Mouse (Mus musculus) limb, embryonic 13.5 days (tissue): Measurements from ENCODE around the gene Gdpd5. TPM values are rescaled to one million over a fixed set of nuclear protein-coding genes. Genes with fewer than 3 reads are reported as not detected.

ENCODE experiments used
- ATAC-seq: fragments of 200-750 bp; cut with Nextera tagmentation; 2 replicates; pipeline ENCODE4 v1.8.0; 2017; ENCODE audit warnings: low read depth, moderate number of reproducible peaks, moderate TSS enrichment; ENCODE audit not compliant: low FRiP score
- H3K27ac ChIP-seq: fragments of 300-500 bp; sonication (generic); 2 replicates; pipeline ENCODE4 v1.5.1; 2015; ENCODE audit warnings: inconsistent platforms, mild to moderate bottlenecking, moderate library complexity
- H3K27me3 ChIP-seq: fragments of 300-500 bp; sonication (generic); 2 replicates; pipeline ENCODE4 v1.6.1; 2015; ENCODE audit warnings: mild to moderate bottlenecking, inconsistent platforms
- H3K36me3 ChIP-seq: fragments of 300-500 bp; sonication (generic); 2 replicates; pipeline ENCODE4 v1.6.1; 2015; ENCODE audit warnings: inconsistent platforms, mild to moderate bottlenecking, moderate library complexity
- H3K4me1 ChIP-seq: fragments of 300-500 bp; sonication (generic); 2 replicates; pipeline ENCODE4 v1.6.1; 2015; ENCODE audit warnings: inconsistent platforms
- H3K4me2 ChIP-seq: fragments of 300-500 bp; sonication (generic); replicated peaks from 2 replicates; pipeline ENCODE4 v1.6.1; 2015; ENCODE audit warnings: inconsistent platforms, mild to moderate bottlenecking, moderate library complexity
- H3K4me3 ChIP-seq: fragments of 300-500 bp; sonication (generic); 2 replicates; pipeline ENCODE4 v1.5.1; 2015; ENCODE audit warnings: moderate library complexity, mild to moderate bottlenecking, inconsistent platforms
- H3K9ac ChIP-seq: fragments of 300-500 bp; sonication (generic); 2 replicates; pipeline ENCODE4 v1.6.1; 2015; ENCODE audit warnings: mild to moderate bottlenecking, inconsistent platforms
- H3K9me3 ChIP-seq: fragments of 300-500 bp; sonication (generic); 2 replicates; pipeline ENCODE4 v1.6.1; 2016; ENCODE audit warnings: inconsistent platforms
- WGBS: fragments of 180-500 bp; shearing (Covaris S2); methylation state at CpG from one replicate; pipeline ENCODE4 v1.1.7; 2015; 5-methylcytosine and 5-hydroxymethylcytosine counted together
- polyA plus RNA-seq: library from polyadenylated mRNA; unstranded; fragments of >200 nt; fragmentation: Nextera tagmentation; extraction: Ambion mirVana; gene quantifications from 2 replicates; pipeline ENCODE4 v1.2.1, GENCODE M21; 2015

Gdpd5 gene
- polyA plus RNA-seq, 1 experiment from 2014 or later: 14.5 TPM

DNA sequence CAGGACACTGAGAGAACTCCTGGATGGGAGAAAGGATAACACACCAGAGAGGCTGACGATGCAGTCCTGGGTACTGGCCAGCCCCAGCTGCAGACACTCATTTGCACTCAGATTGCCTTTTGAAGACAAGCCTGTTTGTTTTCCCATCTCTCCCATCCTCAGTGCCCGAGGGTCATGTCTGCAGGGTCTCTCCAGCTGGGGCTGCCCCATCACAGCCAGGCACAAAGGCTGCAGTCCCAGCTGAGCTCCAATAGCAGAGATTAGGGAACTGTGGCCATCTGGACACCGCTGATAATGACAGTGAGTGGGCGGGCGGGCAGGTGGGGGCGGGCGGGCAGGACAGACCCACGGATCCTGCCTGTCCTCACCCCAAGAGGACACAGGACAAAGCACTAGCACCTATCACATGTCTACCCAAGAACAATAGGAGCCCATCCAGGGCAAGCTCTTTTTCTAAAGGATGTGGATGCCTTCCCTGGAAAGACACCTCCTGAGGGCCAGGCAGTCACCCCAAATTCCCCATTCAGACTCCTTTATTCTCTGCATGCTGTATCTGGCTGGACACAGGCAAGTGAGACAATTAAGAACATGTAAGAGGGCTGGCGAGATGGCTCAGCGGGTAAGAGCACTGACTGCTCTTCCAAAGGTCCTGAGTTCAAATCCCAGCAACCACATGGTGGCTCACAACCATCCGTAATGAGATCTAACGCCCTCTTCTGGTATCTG lies 93.8 kb downstream of the Gdpd5 start:
- Histone ChIP-seq H3K4me1 (peaks cover 12% of the 10 kb centered on the region), H3K9me3 (no peaks in the 10 kb centered on the region), H3K4me3 (no peak overlapping the region), H3K27me3 (no peaks in the 10 kb centered on the region), H3K36me3 (peaks cover 79% of the 10 kb centered on the region), H3K4me2 (no peak overlapping the region), H3K27ac (no peak overlapping the region), H3K9ac (no peak overlapping the region)
- ATAC-seq: no peak
- 80% methylated on average over 12 of the region's 12 CpGs for WGBS

DNA sequence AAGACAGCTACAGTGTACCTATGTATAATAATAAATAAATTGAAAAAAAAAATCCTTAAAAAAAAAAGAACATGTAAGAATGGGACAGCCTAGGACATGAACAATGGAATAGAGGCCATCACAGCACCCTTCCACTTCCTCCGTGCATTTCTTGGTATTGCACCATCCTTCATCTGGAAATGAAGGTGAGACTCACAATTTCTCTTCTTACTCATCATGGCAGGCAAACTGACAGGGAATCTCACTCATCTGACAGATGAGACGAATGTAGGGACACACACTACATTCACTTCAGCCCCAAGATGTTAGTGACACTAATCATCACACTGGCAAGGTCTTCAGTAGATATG lies 94.3 kb downstream of the Gdpd5 start:
- 91% methylated on average over 2 of the region's 2 CpGs for WGBS
- ATAC-seq: no peak
- H3K9ac ChIP-seq: no peak overlapping the region

DNA sequence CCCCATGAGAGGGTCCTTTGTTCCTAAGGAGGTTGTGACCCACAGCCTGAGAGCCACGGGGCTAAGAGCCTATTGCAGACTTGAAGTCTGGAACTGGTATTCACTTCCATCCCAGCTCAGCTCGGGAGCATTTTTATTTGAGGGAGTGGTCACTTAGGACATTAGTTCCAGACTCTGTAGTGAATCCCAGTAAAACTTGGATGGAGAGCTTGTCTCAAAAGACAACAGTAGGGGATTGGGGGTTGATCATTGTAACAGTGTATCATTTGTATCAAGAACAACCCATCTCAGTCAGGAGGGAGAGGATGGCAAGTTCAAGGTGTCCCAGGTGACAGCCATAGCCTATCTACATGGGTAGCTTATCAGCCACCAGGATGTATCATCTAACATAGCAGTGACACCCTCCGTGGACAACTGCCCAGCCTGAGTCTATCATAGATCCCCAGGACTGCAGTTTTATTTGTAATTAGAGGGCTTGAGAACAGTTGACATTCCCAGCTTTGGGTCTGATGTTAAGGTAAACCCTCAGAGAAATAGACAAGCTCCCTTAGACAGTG lies 95.4 kb downstream of the Gdpd5 start:
- WGBS: 44% methylated on average over 3 of the region's 3 CpGs
- no peak overlapping the region for H3K4me3 ChIP-seq
- no peak overlapping the region for H3K9ac ChIP-seq
- 0 out of 2 replicates have a peak overlapping the region, but pooled peaks have one; percentile 28 for H3K27ac ChIP-seq
- ATAC-seq: no peak
- peaks cover 29% of the 10 kb centered on the region for H3K4me1 ChIP-seq
- no peaks in the 10 kb centered on the region for H3K27me3 ChIP-seq
- peaks cover 95% of the 10 kb centered on the region for H3K36me3 ChIP-seq
- no peak overlapping the region for H3K4me2 ChIP-seq
- H3K9me3 ChIP-seq: no peaks in the 10 kb centered on the region

More for the DNA sequence above, 94.3 kb downstream of the Gdpd5 start:
- Histone ChIP-seq H3K27ac (no peak overlapping the region), H3K4me3 (no peak overlapping the region), H3K27me3 (no peaks in the 10 kb centered on the region), H3K4me1 (peaks cover 18% of the 10 kb centered on the region), H3K9me3 (no peaks in the 10 kb centered on the region), H3K4me2 (no peak overlapping the region), H3K36me3 (peaks cover 84% of the 10 kb centered on the region)

DNA sequence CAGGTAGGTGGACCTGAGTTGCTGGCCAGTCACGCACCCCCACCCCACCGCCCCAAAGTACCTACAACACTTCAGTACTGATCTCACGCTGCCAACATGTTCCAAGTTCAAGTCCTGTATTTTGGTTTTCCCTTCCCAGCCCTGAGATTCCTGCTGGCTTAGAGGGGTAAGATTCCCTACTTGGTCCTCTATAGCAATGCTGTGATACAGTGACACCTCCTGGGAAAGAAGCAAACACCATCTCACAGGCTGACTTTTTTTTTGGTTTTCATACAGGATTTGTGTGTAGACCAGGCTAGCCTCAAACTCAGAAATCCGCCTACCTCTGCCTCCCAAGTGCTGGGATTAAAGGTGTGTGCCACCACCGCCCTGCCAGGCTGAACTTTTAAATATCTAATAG lies 96.0 kb downstream of the Gdpd5 start:
- Histone ChIP-seq H3K4me3 (no peak overlapping the region), H3K4me2 (no peak overlapping the region), H3K9ac (no peak overlapping the region), H3K36me3 (peaks cover 96% of the 10 kb centered on the region), H3K27me3 (no peaks in the 10 kb centered on the region), H3K4me1 (peaks cover 35% of the 10 kb centered on the region), H3K27ac (no peak overlapping the region), H3K9me3 (no peaks in the 10 kb centered on the region)
- ATAC-seq: no peak
- 87% methylated on average over 5 of the region's 5 CpGs for WGBS

DNA sequence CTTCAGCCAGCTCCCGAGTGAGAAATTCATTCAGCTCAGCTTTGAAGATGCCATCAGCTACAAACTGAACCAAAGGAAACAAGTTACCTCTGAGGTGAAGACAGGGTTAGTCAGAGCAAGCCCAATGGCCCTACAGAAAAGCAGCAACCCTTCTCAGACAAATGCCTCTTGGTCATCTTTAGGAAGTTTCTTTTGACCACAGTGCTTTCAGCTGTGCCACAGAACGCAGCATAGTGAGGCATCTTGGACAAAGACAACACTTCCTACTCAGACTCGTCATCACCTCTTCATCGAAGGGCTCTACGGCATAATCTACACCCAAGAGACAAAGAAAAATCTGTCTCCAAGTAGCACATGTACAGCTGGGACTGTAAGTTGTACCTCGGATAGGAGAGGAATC lies 101.4 kb downstream of the Gdpd5 start:
- 3% methylated on average over 6 of the region's 6 CpGs for WGBS
- 0 out of 2 replicates have a peak, but pooled peaks cover 5% of the 10 kb centered on the region for H3K27me3 ChIP-seq

DNA sequence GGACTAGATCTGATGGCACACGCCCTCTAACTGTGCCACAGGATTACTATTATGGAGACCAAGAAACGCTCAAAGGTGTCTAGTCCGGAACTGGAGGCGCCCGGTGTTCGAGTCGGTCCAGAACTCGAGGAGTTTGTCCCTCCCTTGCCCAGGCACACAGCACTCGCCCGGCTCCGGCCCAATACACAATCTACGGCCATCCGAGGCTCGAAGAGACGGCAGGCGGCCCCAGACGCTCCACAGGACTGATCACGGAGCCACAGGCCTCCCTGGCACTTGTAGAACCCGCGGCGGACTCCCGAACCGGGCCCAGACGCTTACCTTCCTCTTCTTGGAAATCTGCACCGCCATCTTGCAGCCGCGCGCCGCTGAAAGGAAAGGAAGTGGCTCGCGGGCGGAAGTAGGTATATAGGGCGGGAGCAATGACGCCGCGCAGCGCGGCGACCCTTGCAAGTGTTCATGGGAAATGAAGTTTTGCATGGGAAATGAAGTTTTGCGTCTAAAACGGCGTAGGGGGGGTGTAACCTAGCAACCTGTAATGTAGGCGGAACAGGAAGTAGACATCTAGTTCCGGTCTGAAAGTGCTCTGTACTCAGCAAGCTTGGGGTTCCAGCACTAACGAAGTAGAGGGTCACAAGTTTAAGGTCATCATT lies 102.2 kb downstream of the Gdpd5 start, which contains the start of gene Rps3:
Gene Rps3, minus strand, starts transcription at position 468 of the 653 bp plus-strand sequence.
- ATAC-seq: peak; percentile 97
- Histone ChIP-seq H3K9ac (peak within 1 kb of the TSS; percentile 89), H3K36me3 (peaks cover 40% of the 10 kb centered on the region), H3K9me3 (no peaks in the 10 kb centered on the region), H3K4me1 (peaks cover 42% of the 10 kb centered on the region), H3K4me3 (peak within 1 kb of the TSS; percentile 81), H3K27me3 (0 out of 2 replicates have a peak, but pooled peaks cover 5% of the 10 kb centered on the region), H3K4me2 (peak within 1 kb of the TSS; percentile 97), H3K27ac (peak within 1 kb of the TSS; percentile 87)
- WGBS: under 1% methylated on average over 45 of the region's 45 CpGs

More for the DNA sequence above, 101.4 kb downstream of the Gdpd5 start:
- peak overlapping the region; percentile 89 for H3K9ac ChIP-seq
- no peaks in the 10 kb centered on the region for H3K9me3 ChIP-seq
- peak overlapping the region; percentile 81 for H3K4me3 ChIP-seq
- H3K4me2 ChIP-seq: peak overlapping the region; percentile 97
- peaks cover 42% of the 10 kb centered on the region for H3K4me1 ChIP-seq
- no peak overlapping the region; the same call in 1 of the 2 replicates for H3K27ac ChIP-seq
- peaks cover 48% of the 10 kb centered on the region for H3K36me3 ChIP-seq
- no peak for ATAC-seq

DNA sequence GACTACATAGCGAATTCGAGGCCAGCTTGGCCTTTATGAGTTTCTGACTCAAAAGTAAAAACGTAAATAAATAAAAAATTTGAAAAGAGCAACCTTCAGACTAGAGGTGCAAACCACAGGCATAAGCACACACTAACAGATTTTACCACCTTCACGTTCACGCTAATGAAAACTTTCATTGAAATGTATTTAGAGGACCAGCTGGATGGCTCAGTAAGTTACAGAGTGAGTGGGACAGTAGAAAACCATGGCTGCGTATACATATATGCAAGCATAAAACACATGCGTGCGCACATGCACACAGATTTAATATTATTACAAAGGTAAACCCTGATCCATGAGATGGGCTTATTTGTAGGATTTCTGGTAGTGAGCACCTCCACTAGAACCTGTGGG lies 102.7 kb downstream of the Gdpd5 start:
- Histone ChIP-seq H3K9me3 (no peaks in the 10 kb centered on the region), H3K9ac (no peak overlapping the region), H3K27ac (no peak overlapping the region), H3K4me3 (peak overlapping the region; percentile 81), H3K36me3 (peaks cover 35% of the 10 kb centered on the region), H3K4me1 (peaks cover 40% of the 10 kb centered on the region), H3K27me3 (0 out of 2 replicates have a peak, but pooled peaks cover 5% of the 10 kb centered on the region), H3K4me2 (peak overlapping the region; percentile 54)
- WGBS: 44% methylated on average over 8 of the region's 8 CpGs
- ATAC-seq: peak; percentile 30; the same call in 1 of the 2 replicates

DNA sequence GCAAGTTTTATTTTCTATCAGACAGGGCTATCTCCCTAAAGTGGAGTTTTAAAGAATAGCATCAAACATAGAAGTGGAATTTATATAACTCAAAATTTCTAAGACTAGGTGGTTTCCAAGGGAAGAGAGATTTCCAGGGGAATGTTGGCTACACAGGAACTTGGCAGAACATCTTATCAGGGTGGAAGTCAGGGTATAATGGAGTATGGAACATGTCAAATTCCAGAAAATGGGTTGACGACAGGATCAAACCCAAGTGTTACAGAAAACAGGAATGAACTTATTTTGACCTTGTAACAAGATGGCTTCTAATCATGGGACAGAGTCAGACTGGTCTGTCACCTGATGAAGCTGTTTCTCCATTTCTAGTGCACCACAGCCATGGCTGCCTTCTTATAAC lies 103.5 kb downstream of the Gdpd5 start:
- H3K27me3 ChIP-seq: 0 out of 2 replicates have a peak, but pooled peaks cover 5% of the 10 kb centered on the region
- no peak overlapping the region for H3K4me3 ChIP-seq
- no peak for ATAC-seq

DNA sequence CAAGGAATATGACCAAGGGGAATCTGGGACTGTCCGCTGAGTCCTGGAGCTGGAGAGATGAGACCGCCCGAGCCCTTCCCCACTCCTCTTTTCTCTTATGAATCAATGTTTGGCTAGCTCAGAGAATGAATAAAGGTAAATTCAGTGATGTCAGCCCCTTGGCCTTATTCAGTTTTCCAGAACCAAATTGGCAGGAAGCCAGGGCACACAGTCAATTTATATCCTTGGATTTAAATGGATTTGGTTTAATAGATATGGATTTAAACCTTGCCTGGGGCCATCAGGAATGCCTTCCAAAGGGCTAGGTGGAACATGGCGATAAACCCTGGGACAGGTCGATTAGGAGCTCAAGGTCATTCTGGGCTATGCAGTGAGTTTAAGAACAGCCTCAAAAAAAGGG lies 108.5 kb downstream of the Gdpd5 start:
- Histone ChIP-seq H3K4me2 (no peak overlapping the region), H3K9me3 (peaks cover 8% of the 10 kb centered on the region), H3K9ac (no peak overlapping the region), H3K4me3 (no peak overlapping the region), H3K36me3 (no peaks in the 10 kb centered on the region), H3K4me1 (no peaks in the 10 kb centered on the region), H3K27ac (no peak overlapping the region), H3K27me3 (0 out of 2 replicates have a peak, but pooled peaks cover 5% of the 10 kb centered on the region)
- ATAC-seq: no peak
- 64% methylated on average over 5 of the region's 5 CpGs for WGBS

More for the DNA sequence above, 103.5 kb downstream of the Gdpd5 start:
- Histone ChIP-seq H3K4me2 (no peak overlapping the region), H3K36me3 (peaks cover 27% of the 10 kb centered on the region), H3K27ac (no peak overlapping the region), H3K9ac (no peak overlapping the region), H3K4me1 (peaks cover 33% of the 10 kb centered on the region), H3K9me3 (no peaks in the 10 kb centered on the region)
- WGBS: 91% methylated on average over 1 of the region's 1 CpGs

DNA sequence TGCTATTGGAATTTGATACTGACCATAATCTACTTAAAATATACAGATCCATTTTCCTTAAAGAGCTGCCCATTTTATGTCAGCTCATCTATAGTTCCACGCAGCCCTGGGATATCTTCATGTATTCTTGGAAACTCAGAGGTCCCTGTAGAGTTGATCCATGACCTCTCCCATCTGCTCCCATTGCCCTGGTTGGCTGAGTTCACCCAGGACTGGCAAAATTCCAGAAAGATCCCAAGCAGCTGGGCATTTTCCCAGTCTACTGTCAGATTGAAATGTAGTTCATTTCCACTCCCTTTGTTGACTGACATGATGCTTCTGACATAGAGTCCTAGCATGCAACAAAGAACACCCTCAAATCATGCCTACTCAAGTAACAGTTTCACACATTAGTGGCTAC lies 117.9 kb downstream of the Gdpd5 start:
- no peak overlapping the region for H3K27ac ChIP-seq
- 73% methylated on average over 1 of the region's 1 CpGs for WGBS
- ATAC-seq: no peak

DNA sequence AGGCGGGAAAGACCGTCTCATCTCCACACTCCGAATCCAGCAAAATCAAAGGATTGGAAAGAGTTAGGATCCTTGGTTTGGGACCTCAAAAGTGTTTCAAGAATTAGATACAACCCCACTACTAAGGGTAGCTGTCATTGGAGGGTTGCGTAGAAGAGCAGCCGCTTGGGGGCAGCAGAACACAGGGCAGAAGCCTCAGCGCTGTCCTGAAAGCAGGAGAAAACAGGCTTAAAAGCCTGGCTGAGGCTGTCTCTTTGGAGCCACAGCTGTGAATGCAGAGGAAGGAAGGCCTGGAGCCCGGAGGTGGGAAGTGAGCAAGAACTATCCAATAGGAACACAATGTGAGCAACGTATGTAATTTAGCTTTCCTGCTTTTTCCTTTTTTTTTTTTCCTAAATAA lies 119.0 kb downstream of the Gdpd5 start:
- no peak overlapping the region for H3K27ac ChIP-seq
- ATAC-seq: peak; percentile 85
- H3K4me3 ChIP-seq: no peak overlapping the region
- no peaks in the 10 kb centered on the region for H3K36me3 ChIP-seq
- H3K9ac ChIP-seq: no peak overlapping the region
- H3K27me3 ChIP-seq: no peaks in the 10 kb centered on the region
- WGBS: 3% methylated on average over 8 of the region's 8 CpGs
- no peak overlapping the region for H3K4me2 ChIP-seq
- no peaks in the 10 kb centered on the region for H3K9me3 ChIP-seq
- no peaks in the 10 kb centered on the region for H3K4me1 ChIP-seq

More for the DNA sequence above, 117.9 kb downstream of the Gdpd5 start:
- H3K27me3 ChIP-seq: no peaks in the 10 kb centered on the region
- H3K36me3 ChIP-seq: no peaks in the 10 kb centered on the region
- no peak overlapping the region for H3K9ac ChIP-seq
- no peak overlapping the region for H3K4me2 ChIP-seq
- H3K9me3 ChIP-seq: no peaks in the 10 kb centered on the region
- H3K4me1 ChIP-seq: no peaks in the 10 kb centered on the region
- no peak overlapping the region for H3K4me3 ChIP-seq

DNA sequence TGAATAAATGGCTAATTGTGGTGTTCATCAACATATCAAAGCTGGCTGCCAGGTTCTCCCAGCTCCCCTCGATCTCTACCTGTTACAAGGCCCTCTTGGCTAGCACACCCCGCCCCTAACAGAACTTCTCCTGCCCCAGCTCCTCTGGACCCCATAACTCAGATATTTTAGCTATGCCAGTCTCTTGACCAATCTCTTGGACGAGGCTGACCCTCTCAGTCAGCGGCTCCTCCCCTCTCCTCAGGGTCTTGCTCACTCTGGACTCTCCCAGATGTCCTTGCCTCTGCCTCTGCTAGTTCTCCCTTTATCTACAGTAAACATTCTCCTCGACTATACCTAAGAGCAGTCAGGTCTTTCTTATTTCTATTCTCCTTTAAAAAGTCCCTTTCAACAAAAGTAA lies 119.4 kb downstream of the Gdpd5 start:
- no peaks in the 10 kb centered on the region for H3K4me1 ChIP-seq
- 26% methylated on average over 5 of the region's 5 CpGs for WGBS
- ATAC-seq: no peak

More for the DNA sequence above, 119.4 kb downstream of the Gdpd5 start:
- Histone ChIP-seq H3K36me3 (no peaks in the 10 kb centered on the region), H3K9me3 (no peaks in the 10 kb centered on the region), H3K27me3 (no peaks in the 10 kb centered on the region), H3K27ac (no peak overlapping the region), H3K4me3 (no peak overlapping the region), H3K9ac (no peak overlapping the region), H3K4me2 (no peak overlapping the region)
